Comparison of ENCODE assay signal across 15 mouse cellular contexts in the genomic region with DNA sequence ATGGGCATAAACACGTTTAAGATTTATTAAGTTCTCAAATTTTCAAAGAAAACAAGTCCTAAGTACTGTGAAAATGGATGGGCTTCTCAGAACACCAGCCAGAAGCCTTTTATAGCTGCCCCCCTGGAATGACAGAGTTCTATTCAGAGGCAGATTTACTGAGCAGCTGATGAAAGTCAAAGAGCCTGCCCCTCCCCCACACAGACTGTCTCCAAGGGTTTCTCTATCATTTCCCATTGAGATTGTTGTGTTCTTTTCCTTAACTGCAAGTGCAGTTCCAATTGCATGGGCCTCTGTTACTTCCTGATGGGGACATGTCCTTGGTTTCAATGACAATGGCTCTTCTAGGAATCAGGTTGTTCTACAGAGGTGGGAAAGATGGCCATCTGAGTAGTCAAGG.
"Had no signal": no experiment of that assay in that cellular context is flagged by ENCODE, and none has a peak within 500 bp of the region (broad histone marks: within the 10 kb centered on the region; RNA-seq: fewer than 3 reads in every experiment).

No protein-coding gene starts in this region.

- H3K27ac ChIP-seq: limb, embryonic 10.5 days; liver, embryonic 15.5 days; midbrain, embryonic 15.5 days; neural tube, embryonic 12.5 days had no signal

- H3K4me2 ChIP-seq: liver, embryonic 11.5 days; liver, embryonic 15.5 days; midbrain, embryonic 11.5 days; midbrain, embryonic 15.5 days; neural tube, embryonic 12.5 days had no signal

- ATAC-seq: lung, postnatal 0 days; midbrain, embryonic 15.5 days had no signal

- H3K4me3 ChIP-seq: limb, embryonic 10.5 days; liver, embryonic 15.5 days; midbrain, embryonic 15.5 days; neural tube, embryonic 12.5 days had no signal

- H3K9ac ChIP-seq: liver, embryonic 15.5 days; midbrain, embryonic 15.5 days; neural tube, embryonic 12.5 days had no signal

- DNase-seq: kidney, adult 8-10 months; kidney, postnatal 25 days; layer of hippocampus, adult 9-11 months; lung, adult 2 months; lung, postnatal 4 days; retina, postnatal 1 day; right cerebral cortex, postnatal 25 days; thymus, postnatal 36 days had no signal

- H3K27me3 ChIP-seq: liver, embryonic 15.5 days; midbrain, embryonic 15.5 days; neural tube, embryonic 12.5 days had no signal

- H3K9me3 ChIP-seq: limb, embryonic 10.5 days; liver, embryonic 15.5 days; midbrain, embryonic 15.5 days; neural tube, embryonic 12.5 days had no signal

- H3K4me1 ChIP-seq: limb, embryonic 10.5 days; liver, embryonic 15.5 days; midbrain, embryonic 15.5 days had no signal

- H3K36me3 ChIP-seq: limb, embryonic 10.5 days; liver, embryonic 15.5 days; midbrain, embryonic 15.5 days; neural tube, embryonic 12.5 days had no signal
